Mouse (Mus musculus) c-Kit-positive CD71-positive TER-119-negative erythroid progenitor cells, embryonic 14.5 days (primary cell): ENCODE measurements around the gene Sult2b1.

Experiments
- DNase-seq: peaks from one replicate; pipeline ENCODE4 v3.0.0-alpha.2; 2013; ENCODE audit warnings: low read depth

Gene Sult2b1

GRCm38 (mm10) chr7:45770427-45771082 lies 13.9 kb downstream of the Sult2b1 start:
- no peak for DNase-seq

- no peak for DNase-seq
Measured at GRCm38 (mm10) chr7:45767500-45767899, 17.0 kb downstream of the Sult2b1 start.

GRCm38 (mm10) chr7:45766764-45767163 lies 17.7 kb downstream of the Sult2b1 start:
- DNase-seq: no peak

- no peak for DNase-seq
Measured at GRCm38 (mm10) chr7:45765995-45766394, 18.5 kb downstream of the Sult2b1 start.

GRCm38 (mm10) chr7:45760151-45760550 lies 24.3 kb downstream of the Sult2b1 start:
- no peak for DNase-seq

GRCm38 (mm10) chr7:45759400-45759799 lies 25.1 kb downstream of the Sult2b1 start:
- no peak for DNase-seq

- DNase-seq: no peak
Measured at GRCm38 (mm10) chr7:45755703-45756102, 28.8 kb downstream of the Sult2b1 start.

GRCm38 (mm10) chr7:45750162-45750561 lies 34.3 kb downstream of the Sult2b1 start:
- no peak for DNase-seq

- DNase-seq: no peak
Measured at GRCm38 (mm10) chr7:45749401-45749800, 35.1 kb downstream of the Sult2b1 start.

- no peak for DNase-seq
Measured at GRCm38 (mm10) chr7:45748110-45748509, 36.4 kb downstream of the Sult2b1 start.

GRCm38 (mm10) chr7:45747450-45747849 lies 37.0 kb downstream of the Sult2b1 start:
- DNase-seq: no peak

- no peak for DNase-seq
Measured at GRCm38 (mm10) chr7:45746518-45746917, 38.0 kb downstream of the Sult2b1 start.

GRCm38 (mm10) chr7:45744387-45744786 lies 40.1 kb downstream of the Sult2b1 start:
- DNase-seq: peak; percentile 34

GRCm38 (mm10) chr7:45742338-45742737 lies 42.1 kb downstream of the Sult2b1 start:
- DNase-seq: no peak

GRCm38 (mm10) chr7:45741777-45742176 lies 42.7 kb downstream of the Sult2b1 start:
- DNase-seq: no peak

- DNase-seq: no peak
Measured at GRCm38 (mm10) chr7:45741308-45741707, 43.2 kb downstream of the Sult2b1 start.

- no peak for DNase-seq
Measured at GRCm38 (mm10) chr7:45739820-45740219, 44.6 kb downstream of the Sult2b1 start.

GRCm38 (mm10) chr7:45739162-45739763 lies 45.2 kb downstream of the Sult2b1 start:
- DNase-seq: peak; percentile 87

GRCm38 (mm10) chr7:45733477-45733876 lies 51.0 kb downstream of the Sult2b1 start:
- DNase-seq: no peak

GRCm38 (mm10) chr7:45730727-45731431 lies 53.6 kb downstream of the Sult2b1 start:
- no peak for DNase-seq

- DNase-seq: no peak
Measured at GRCm38 (mm10) chr7:45727625-45728024, 56.8 kb downstream of the Sult2b1 start.

- no peak for DNase-seq
Measured at GRCm38 (mm10) chr7:45726419-45726818, 58.0 kb downstream of the Sult2b1 start.

- no peak for DNase-seq
Measured at GRCm38 (mm10) chr7:45725713-45726112, 58.8 kb downstream of the Sult2b1 start, which contains the start of gene Spaca4. Spaca4 (minus strand) TSS chr7:45725813.
